Mouse (Mus musculus) heart, postnatal 0 days (tissue): ENCODE measurements around the gene St3gal3. TPM values are rescaled to one million over a fixed set of nuclear protein-coding genes. Genes with fewer than 3 reads are reported as not detected.
A peak's percentile ranks its signal among the peaks of the same experiment; 100 is the strongest.

Experiments used
- ATAC-seq: fragments of 200-750 bp; cut with Nextera tagmentation; 2 replicates; pipeline ENCODE4 v1.8.0; 2017; ENCODE audit warnings: low read depth, moderate number of reproducible peaks, moderate library complexity; ENCODE audit not compliant: insufficient read depth
- DNase-seq: peaks from one replicate; pipeline ENCODE4 v3.0.0-alpha.2; 2016; ENCODE audit warnings: low spot score
- H3K27ac ChIP-seq: fragments of 300-500 bp; sonication (generic); 2 replicates; pipeline ENCODE4 v1.5.1; 2014; ENCODE audit warnings: low read depth, mild to moderate bottlenecking
- H3K27me3 ChIP-seq: fragments of 300-500 bp; sonication (generic); 2 replicates; pipeline ENCODE4 v1.6.1; 2014; ENCODE audit warnings: low read length, mixed read lengths; ENCODE audit not compliant: control insufficient read depth, insufficient read depth
- H3K36me3 ChIP-seq: fragments of 300-500 bp; sonication (generic); replicated peaks from 2 replicates; pipeline ENCODE4 v1.6.1; 2014; ENCODE audit warnings: low read length, mixed read lengths; ENCODE audit not compliant: control insufficient read depth, insufficient read depth
- H3K4me1 ChIP-seq: fragments of 300-500 bp; sonication (generic); 2 replicates; pipeline ENCODE4 v1.6.1; 2014; ENCODE audit warnings: antibody characterized with exemption; ENCODE audit not compliant: control insufficient read depth, insufficient read depth
- H3K4me2 ChIP-seq: fragments of 300-500 bp; sonication (generic); 2 replicates; pipeline ENCODE4 v1.6.1; 2014; ENCODE audit warnings: low read depth, mild to moderate bottlenecking, low read length, moderate library complexity
- H3K4me3 ChIP-seq: fragments of 300-500 bp; sonication (generic); 2 replicates; pipeline ENCODE4 v1.5.1; 2014; ENCODE audit warnings: low read depth, low read length
- H3K9ac ChIP-seq: fragments of 300-500 bp; sonication (generic); replicated peaks from 2 replicates; pipeline ENCODE4 v1.6.1; 2014; ENCODE audit warnings: low read depth, low read length, mixed read lengths
- H3K9me3 ChIP-seq: fragments of 300-500 bp; sonication (generic); replicated peaks from 2 replicates; pipeline ENCODE4 v1.6.1; 2016; ENCODE audit warnings: low read length; ENCODE audit not compliant: control insufficient read depth
- CTCF ChIP-seq: IDR thresholded peaks from 2 replicates; pipeline ENCODE4 v1.5.1; 2016; ENCODE audit warnings: antibody characterized with exemption, control low read depth, low read depth
- EP300 ChIP-seq: IDR thresholded peaks from 2 replicates; pipeline ENCODE4 v1.6.1; 2016; ENCODE audit warnings: antibody characterized with exemption, low read depth
- WGBS: fragments of 180-500 bp; shearing (Covaris S2); extraction: QIAGEN DNeasy Blood & Tissue Kit; methylation state at CpG from one replicate; pipeline ENCODE4 v1.1.7; 2014; 5-methylcytosine and 5-hydroxymethylcytosine counted together
- polyA plus RNA-seq: library from polyadenylated mRNA; unstranded; fragments of >200 nt; fragmentation: Nextera tagmentation; extraction: Ambion mirVana; gene quantifications from 2 replicates; pipeline ENCODE4 v1.2.1, GENCODE M21; 2015
- total RNA-seq: library from RNA; depleted of rRNA; stranded (reverse); fragments of >200 nt; gene quantifications from 2 replicates; pipeline ENCODE4 v1.2.3, GENCODE M21; 2014; ENCODE audit warnings: low replicate concordance

The St3gal3 gene
- total and polyA plus RNA-seq, 2 experiments from 2014 or later: 8.2 to 44.5 TPM

- H3K9me3 ChIP-seq: no peaks in the 10 kb centered on the region
- DNase-seq: no peak
- H3K4me1 ChIP-seq: peaks cover 34% of the 10 kb centered on the region
- no peak overlapping the region for H3K27ac ChIP-seq
- ATAC-seq: no peak
- TF ChIP-seq EP300 (no peak), CTCF (no peak)
- 91% methylated on average over 1 of the region's 1 CpGs for WGBS
- H3K36me3 ChIP-seq: no peaks in the 10 kb centered on the region
- H3K9ac ChIP-seq: no peak overlapping the region
- H3K4me3 ChIP-seq: no peak overlapping the region
- H3K27me3 ChIP-seq: no peaks in the 10 kb centered on the region
- H3K4me2 ChIP-seq: no peak overlapping the region
Observed at GRCm38 (mm10) chr4:117995461-117995860, 139.3 kb downstream of the St3gal3 start.

GRCm38 (mm10) chr4:117993421-117993820, 141.3 kb downstream of the St3gal3 start:
- Histone ChIP-seq H3K9me3 (no peaks in the 10 kb centered on the region), H3K4me3 (no peak overlapping the region), H3K27ac (no peak overlapping the region), H3K4me1 (peaks cover 30% of the 10 kb centered on the region), H3K9ac (no peak overlapping the region), H3K4me2 (no peak overlapping the region), H3K36me3 (no peaks in the 10 kb centered on the region), H3K27me3 (no peaks in the 10 kb centered on the region)
- no peak for DNase-seq
- 87% methylated on average over 2 of the region's 2 CpGs for WGBS
- no peak for ATAC-seq
- no peak for TF ChIP-seq EP300
- no peak for TF ChIP-seq CTCF

GRCm38 (mm10) chr4:117992872-117993271, 141.8 kb downstream of the St3gal3 start:
- no peak overlapping the region for H3K27ac ChIP-seq
- H3K4me2 ChIP-seq: no peak overlapping the region
- DNase-seq: no peak
- H3K9me3 ChIP-seq: no peaks in the 10 kb centered on the region
- 70% methylated on average over 7 of the region's 7 CpGs for WGBS
- H3K4me3 ChIP-seq: no peak overlapping the region
- TF ChIP-seq EP300: no peak
- peak; percentile 38 for TF ChIP-seq CTCF
- no peaks in the 10 kb centered on the region for H3K27me3 ChIP-seq
- H3K9ac ChIP-seq: no peak overlapping the region
- no peak for ATAC-seq
- H3K4me1 ChIP-seq: peaks cover 27% of the 10 kb centered on the region
- no peaks in the 10 kb centered on the region for H3K36me3 ChIP-seq

- DNase-seq (no peak), ATAC-seq (no peak)
- H3K27me3 ChIP-seq: no peaks in the 10 kb centered on the region
- H3K9me3 ChIP-seq: no peaks in the 10 kb centered on the region
- no peak overlapping the region for H3K4me2 ChIP-seq
- no peak overlapping the region for H3K27ac ChIP-seq
- no peak overlapping the region for H3K9ac ChIP-seq
- H3K36me3 ChIP-seq: no peaks in the 10 kb centered on the region
- no peak for TF ChIP-seq EP300
- TF ChIP-seq CTCF: no peak
- 93% methylated on average over 3 of the region's 3 CpGs for WGBS
- peaks cover 25% of the 10 kb centered on the region for H3K4me1 ChIP-seq
- H3K4me3 ChIP-seq: no peak overlapping the region
Observed at GRCm38 (mm10) chr4:117992036-117992435, 142.7 kb downstream of the St3gal3 start.

DNA sequence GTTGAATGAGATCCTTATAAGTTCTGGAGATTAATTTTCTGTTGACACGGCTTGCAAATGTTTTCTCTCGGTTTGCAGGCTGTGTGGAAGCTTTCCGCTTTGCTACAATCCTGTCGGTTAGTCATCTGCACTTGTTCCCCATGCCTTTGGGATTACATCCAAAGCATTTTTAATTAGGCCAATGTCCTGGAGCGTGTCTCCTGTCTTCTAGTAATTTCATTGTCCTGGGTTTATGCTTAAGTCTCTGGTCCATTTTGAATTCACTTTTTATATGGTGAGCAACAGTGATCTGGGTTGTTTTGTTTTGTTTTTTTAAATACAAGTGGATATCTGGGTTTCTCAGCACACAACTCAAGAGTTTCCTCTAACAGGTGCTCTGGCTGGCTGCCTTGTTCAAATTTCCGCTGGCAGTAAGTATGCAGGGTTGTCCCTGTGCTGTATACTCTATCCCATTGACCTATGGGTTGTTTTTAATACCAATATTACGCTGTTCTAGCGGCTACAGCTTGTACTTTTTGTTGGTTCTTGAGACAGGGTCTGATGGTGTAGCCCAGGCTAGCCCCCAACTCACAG, 143.6 kb downstream of the St3gal3 start:
- Histone ChIP-seq H3K27me3 (no peaks in the 10 kb centered on the region), H3K4me3 (no peak overlapping the region), H3K9ac (no peak overlapping the region), H3K9me3 (no peaks in the 10 kb centered on the region), H3K36me3 (no peaks in the 10 kb centered on the region), H3K27ac (no peak overlapping the region), H3K4me1 (peaks cover 26% of the 10 kb centered on the region; the same call in 1 of the 2 replicates), H3K4me2 (no peak overlapping the region)
- DNase-seq (no peak), ATAC-seq (no peak)
- no peak for TF ChIP-seq CTCF
- 81% methylated on average over 8 of the region's 8 CpGs for WGBS

DNA sequence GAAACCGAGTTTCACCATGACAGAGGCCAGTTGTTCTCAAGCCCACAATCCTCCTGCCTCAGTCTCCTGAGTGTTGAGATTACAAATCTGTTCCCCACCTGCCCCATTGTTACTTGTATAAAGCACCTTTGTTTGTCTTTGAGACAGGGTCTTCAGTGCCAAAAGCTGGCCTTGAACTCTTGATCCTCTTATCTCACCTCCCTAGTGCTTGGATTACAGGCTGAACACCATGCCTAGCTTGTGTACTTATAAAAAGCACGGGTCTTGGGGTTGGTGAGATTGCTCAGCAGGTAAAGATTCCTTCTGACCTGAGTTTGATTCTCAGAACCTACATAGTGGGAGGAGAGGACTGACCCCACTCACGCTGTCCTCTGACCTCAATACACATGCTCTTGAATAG, 144.1 kb downstream of the St3gal3 start:
- H3K4me3 ChIP-seq: no peak overlapping the region
- no peaks in the 10 kb centered on the region for H3K36me3 ChIP-seq
- WGBS: 58% methylated on average over 3 of the region's 3 CpGs
- ATAC-seq (no peak), DNase-seq (no peak)
- TF ChIP-seq EP300 (no peak), CTCF (no peak)
- no peak overlapping the region for H3K4me2 ChIP-seq
- no peak overlapping the region for H3K9ac ChIP-seq
- no peak overlapping the region for H3K27ac ChIP-seq
- H3K9me3 ChIP-seq: no peaks in the 10 kb centered on the region
- H3K27me3 ChIP-seq: no peaks in the 10 kb centered on the region
- H3K4me1 ChIP-seq: peaks cover 30% of the 10 kb centered on the region
